Mouse (Mus musculus) 416B (cell line): Measurements from ENCODE around the gene Gas6.

Source experiments
- DNase-seq: peaks from one replicate; pipeline ENCODE4 v3.0.0; 2011; ENCODE audit warnings: low read depth

Gene Gas6

GRCm38 (mm10) chr8:13461085-13461765 is 33.1 kb downstream of the Gas6 start:
- no peak for DNase-seq

- no peak for DNase-seq
These were observed 34.9 kb downstream of the Gas6 start for GRCm38 (mm10) chr8:13459431-13459830.

- peak; percentile 49 for DNase-seq
These were observed 39.0 kb downstream of the Gas6 start for GRCm38 (mm10) chr8:13455295-13455694.

- DNase-seq: no peak
These were observed 39.8 kb downstream of the Gas6 start for GRCm38 (mm10) chr8:13454341-13455113.

- peak; percentile 12 for DNase-seq
These were observed 42.5 kb downstream of the Gas6 start for GRCm38 (mm10) chr8:13451747-13452277.

GRCm38 (mm10) chr8:13448145-13448544 is 46.1 kb downstream of the Gas6 start:
- peak; percentile 64 for DNase-seq

GRCm38 (mm10) chr8:13446456-13446855 is 47.8 kb downstream of the Gas6 start:
- DNase-seq: no peak

GRCm38 (mm10) chr8:13442152-13442551 is 52.1 kb downstream of the Gas6 start:
- DNase-seq: no peak

- no peak for DNase-seq
These were observed 56.8 kb downstream of the Gas6 start for GRCm38 (mm10) chr8:13437531-13437930.

GRCm38 (mm10) chr8:13436052-13436451 is 58.2 kb downstream of the Gas6 start:
- DNase-seq: no peak

GRCm38 (mm10) chr8:13434889-13435288 is 59.4 kb downstream of the Gas6 start, which contains the start of gene Tmem255b:
Gene Tmem255b (plus strand): TSS chr8:13435189.
- DNase-seq: no peak

GRCm38 (mm10) chr8:13433130-13433529 is 61.2 kb downstream of the Gas6 start:
- no peak for DNase-seq

- DNase-seq: no peak
These were observed 63.4 kb downstream of the Gas6 start for GRCm38 (mm10) chr8:13430866-13431265.

- no peak for DNase-seq
These were observed 63.9 kb downstream of the Gas6 start for GRCm38 (mm10) chr8:13430412-13430811.

- DNase-seq: no peak
These were observed 66.1 kb downstream of the Gas6 start for GRCm38 (mm10) chr8:13428156-13428555.

- DNase-seq: no peak
These were observed 66.9 kb downstream of the Gas6 start for GRCm38 (mm10) chr8:13427351-13427750.

GRCm38 (mm10) chr8:13420970-13421369 is 73.3 kb downstream of the Gas6 start:
- no peak for DNase-seq

- DNase-seq: no peak
These were observed 75.1 kb downstream of the Gas6 start for GRCm38 (mm10) chr8:13419111-13419639.

- DNase-seq: no peak
These were observed 78.4 kb downstream of the Gas6 start for GRCm38 (mm10) chr8:13415879-13416278.
